Mouse (Mus musculus): ENCODE data around the gene Adamts14.

Adamts14 gene

DNA sequence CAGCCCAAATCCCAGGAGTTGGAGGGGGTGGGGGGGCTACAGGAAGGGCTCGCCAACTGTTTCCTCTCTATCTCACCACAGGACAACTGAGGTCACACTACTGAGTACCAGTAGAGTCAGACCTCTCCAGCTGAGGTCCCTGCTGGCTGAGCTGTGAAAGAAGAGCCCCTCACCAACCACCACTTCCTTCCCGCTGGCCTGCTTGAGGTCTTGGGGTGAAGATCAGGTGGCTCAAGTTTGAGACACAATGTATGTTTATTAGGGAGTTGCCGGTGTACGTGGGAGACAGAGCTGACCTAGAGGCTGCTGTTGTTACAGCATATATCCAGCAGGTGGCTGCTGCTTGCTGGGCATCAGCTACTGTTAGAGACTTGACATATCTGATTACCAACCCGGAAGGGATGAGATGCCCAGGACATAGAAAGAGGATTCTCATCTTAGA, 2.5 kb upstream of the Adamts14 start:
- peak; percentile 57 for DNase-seq (ENCODE audit: low read depth, low spot score)

DNA sequence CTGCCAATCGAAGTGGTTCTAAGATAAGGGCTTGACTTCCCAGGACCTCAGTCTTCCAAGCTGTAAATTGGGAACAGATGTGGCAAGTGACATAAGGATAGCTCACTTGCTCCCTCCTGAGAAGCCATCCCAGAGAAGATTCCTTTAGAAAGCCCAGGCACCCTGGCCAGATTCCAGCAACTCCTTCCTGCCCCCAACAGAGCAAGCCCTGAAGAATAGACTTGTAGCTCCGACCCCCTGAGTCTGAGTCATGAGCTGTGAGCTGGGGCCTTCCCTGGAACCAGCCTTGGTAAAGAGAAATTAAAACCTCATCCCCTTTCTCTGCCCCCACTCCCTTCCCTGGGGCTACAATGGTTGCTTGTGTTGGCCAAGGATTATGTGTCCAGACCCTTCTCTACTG, 1.3 kb upstream of the Adamts14 start:
- no peak for DNase-seq (ENCODE audit: low read depth, low spot score)

DNA sequence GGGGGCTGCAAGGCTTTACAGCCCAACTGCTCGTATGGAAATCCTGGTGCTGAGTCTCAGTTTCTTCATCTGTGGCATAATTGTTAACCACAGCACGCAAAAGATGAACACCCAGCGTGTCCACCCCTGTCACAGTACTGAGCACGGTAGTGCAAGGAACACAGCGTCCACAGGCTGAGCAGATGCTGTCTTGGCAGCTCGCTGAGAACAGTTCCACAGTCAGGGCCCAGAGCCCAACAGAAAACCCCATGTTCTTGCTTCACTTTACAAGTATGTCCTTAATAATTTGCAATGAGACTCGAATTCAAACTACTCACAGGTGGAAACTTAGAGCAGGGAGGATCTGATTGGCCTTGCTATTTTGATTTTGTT, 592 bp upstream of the Adamts14 start:
- DNase-seq (ENCODE audit: low read depth, low spot score) = no peak

DNA sequence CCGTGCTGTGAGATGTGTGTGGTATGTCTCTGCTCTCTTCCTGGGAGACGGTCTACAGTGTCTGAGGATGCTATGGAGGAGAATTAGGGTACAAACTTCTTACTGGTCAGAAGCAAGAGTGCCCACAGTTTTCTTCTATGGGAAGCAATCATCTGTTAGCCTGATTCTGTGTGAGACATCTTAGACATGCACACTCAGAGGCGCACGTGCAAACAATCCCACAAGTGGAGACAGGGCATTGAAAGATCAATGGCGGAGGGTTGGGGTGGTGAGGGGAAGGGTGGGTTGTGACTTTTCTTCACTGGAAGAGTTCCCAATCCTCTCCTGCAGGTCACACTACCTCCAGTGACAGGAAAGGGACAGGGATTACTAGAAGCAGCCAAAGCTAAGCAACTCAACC, 607 bp downstream of the Adamts14 start:
- no peak for DNase-seq (ENCODE audit: low read depth, low spot score)

DNA sequence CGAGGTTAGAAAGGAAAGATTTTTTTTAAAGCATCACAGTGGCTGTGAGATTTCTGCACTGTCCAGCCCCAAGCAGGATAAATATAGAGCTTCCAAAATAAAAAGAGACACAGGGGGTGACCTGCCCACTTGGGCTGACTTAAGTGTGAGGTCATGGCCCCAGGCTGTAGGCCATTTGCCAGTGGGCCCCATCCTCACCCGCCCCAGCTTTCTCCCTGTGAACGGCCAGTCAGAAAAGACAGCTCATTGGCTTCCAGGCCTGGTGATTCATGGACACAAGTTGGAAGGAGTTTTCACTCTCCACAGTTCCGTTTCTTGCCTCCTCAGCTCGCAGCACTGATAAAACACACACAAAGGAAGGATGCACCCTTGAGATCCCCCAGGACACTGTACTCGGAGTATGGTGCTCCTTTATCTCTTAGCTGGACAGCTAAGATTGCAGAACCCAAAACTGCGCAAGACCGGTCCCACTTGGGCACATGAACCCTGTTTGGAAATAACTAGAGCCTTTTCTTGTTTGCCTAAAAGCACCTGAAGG, 1.1 kb downstream of the Adamts14 start:
- DNase-seq (ENCODE audit: low read depth, low spot score) = no peak

DNA sequence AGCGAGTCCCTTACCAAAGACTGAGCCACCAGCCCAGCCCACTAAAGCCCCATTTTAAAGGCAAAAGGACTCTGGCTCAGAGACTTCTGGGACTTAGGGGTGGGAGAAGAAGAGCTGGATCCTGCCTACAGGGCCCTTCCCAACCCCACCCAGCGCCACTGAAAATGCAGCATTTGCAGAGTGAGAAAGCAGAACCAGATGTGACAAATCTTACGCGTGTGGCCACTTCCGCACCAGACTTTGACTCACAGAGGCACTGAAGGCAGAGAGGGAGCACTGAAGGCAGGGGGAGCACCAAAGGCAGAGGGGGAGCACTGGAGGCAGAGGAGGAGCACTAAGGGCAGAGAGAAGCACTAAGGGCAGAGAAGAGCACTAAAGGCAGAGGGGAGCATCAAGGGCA, 5.9 kb downstream of the Adamts14 start:
- no peak for DNase-seq (ENCODE audit: low read depth, low spot score)

DNA sequence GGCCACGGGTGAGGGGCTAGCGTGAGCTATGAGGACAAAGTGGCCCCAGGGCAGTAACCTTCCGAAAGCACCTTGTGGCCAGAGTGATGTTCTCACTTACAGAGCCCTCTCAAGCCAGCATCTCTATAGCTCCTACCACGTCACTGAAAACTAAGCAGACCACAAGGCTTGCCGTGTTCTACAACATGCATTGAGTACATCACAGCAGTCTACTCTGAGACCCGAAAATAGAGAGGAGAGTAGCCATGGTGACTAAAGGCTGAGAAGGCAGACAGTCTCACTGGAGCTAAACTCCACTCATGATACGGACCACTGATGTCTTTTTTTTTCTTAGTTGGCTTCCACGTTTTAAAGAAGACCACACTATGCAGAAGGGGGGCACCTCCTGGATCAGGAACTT, 9.6 kb downstream of the Adamts14 start:
- DNase-seq (ENCODE audit: low read depth, low spot score) = no peak

DNA sequence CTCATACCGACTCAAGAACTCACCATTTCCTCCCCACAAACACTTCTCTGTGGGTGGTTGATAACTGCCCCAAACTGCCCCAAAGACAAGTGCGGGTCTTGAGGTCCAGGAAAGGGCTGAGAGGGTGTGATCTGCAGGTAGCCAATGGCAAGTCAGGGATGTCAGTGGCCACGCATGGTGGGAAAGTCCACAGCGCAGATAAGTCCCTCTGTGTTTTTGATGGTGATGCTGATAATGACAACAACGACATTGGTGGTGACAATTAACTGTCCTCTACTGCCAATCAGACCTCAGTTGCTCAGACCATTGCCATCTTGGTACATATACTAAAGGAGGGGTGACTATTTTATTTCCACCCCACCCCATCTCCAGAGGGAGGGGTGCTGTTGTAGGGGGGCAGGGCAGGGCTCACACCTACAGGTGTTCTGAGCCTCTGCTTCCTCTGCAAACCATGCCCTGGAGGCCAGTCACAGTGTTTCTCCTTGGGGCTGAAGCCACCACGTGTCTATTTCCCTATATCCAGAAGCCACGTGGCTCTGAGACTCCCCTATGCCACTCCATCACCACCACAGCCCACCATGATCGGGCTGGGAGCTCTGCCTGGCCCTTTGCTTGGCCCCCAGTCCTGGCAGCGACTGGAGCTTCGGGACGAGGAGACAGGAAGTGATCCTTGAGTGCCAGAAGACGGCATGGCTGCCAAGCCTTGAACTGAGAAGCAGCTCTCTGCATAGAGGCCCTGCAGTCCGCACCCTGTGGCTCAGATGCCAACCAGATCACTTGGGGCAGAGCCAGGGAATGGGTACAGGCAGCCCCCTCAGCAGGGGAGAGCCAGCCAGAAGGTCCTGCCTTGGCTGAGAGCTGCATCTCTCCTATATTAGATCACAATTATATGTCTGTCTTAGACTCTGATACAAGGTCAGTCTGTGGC, 11.7 kb downstream of the Adamts14 start:
- no peak for DNase-seq (ENCODE audit: low read depth, low spot score)

DNA sequence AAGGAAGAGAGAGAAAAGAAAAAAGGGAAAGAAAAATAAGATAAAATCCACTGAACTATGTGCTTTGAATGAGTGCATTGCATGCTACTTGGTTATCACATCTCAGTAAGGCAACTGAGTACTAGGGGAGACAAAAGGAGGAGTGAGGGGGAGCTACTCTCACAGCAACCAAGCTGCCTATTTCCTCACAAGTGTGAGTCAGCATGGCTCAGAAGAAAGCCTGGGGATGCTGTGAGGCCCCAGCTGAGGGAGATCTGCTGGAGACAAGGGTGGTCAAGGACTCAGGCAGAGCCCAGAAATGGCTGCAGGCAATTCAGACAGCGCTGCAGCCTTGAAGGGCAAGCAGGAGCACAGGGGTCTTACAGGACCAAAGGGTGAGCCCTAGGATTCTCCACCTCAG, 15.1 kb downstream of the Adamts14 start:
- no peak for DNase-seq (ENCODE audit: low read depth, low spot score)

DNA sequence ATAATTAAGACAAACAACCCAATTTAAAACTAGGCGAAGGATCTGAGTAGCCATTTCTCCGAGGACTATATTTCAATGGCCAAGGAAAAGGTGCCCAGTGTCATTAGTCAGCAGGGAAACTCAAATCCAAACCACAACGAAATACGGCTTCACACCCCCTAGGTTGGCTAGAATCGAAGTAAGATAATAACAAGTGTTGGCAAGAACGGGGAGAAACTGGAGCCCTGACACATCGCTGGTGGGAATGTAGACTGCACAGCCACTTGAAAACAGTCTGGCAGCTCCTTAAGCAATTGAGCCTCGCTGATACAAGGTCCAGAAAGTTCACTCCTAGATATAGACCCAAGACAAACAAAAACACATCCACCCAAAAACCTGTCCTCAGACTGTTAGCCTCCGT, 16.6 kb downstream of the Adamts14 start:
- DNase-seq (ENCODE audit: low read depth, low spot score) = no peak

DNA sequence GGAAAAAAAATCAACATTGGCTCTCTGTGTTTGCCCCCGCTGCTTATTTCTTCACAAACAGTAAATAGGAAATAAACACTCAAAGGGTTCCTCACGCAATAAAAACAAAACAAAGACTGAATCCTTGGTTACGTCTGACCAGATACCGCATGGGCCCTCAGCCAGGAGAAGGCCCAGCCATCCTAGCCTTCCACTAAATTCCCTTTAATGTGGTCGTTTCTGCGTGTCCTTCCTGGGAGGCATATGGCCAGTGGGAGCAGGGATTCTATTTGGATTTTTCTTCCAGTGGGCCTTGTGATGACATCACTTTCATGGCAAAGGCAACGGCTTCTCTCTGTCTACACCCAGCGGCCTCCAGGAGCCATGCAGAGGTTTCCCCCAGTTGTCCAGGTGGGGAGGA, 18.0 kb downstream of the Adamts14 start:
- no peak for DNase-seq (ENCODE audit: low read depth, low spot score)

DNA sequence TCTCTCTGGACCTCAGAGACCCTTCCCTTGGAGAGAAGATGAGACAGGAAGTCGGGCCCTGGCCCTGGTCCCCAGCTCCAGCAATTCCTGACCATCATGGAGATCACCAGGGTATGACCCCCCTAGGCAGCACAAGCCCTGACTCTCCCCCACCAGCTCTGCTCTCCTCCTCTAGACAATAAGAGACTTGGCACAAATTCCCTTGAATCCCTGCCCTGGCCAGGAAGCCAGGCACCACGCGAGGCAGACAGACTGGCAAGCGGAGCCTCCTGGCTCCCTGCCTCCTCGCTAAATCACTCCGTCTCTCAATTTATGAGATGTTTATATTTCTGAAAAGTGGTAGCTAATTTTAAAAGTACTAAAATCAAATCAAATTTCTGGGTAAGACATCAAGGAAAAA, 18.5 kb downstream of the Adamts14 start:
- DNase-seq (ENCODE audit: low read depth, low spot score) = no peak

DNA sequence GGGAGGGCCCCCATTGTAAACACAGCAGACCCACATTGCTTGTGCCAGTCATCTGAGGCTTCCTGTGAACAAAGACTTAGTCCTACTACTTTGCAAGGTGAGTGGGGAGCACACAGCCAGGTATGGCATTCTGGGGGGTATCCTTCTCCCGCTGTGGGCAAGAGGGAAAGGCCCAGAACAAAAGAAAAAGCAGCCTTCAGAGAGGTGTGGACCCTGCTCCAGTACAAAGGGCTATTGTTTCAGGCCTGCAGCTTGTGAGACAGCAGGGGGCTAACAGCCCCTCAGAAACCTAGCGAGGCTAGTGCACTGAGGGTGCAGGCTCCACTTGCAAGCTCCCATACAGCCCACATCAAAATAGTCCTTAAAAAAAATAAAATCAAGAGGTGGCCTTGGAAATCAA, 23.3 kb downstream of the Adamts14 start:
- DNase-seq (ENCODE audit: low read depth, low spot score) = no peak

DNA sequence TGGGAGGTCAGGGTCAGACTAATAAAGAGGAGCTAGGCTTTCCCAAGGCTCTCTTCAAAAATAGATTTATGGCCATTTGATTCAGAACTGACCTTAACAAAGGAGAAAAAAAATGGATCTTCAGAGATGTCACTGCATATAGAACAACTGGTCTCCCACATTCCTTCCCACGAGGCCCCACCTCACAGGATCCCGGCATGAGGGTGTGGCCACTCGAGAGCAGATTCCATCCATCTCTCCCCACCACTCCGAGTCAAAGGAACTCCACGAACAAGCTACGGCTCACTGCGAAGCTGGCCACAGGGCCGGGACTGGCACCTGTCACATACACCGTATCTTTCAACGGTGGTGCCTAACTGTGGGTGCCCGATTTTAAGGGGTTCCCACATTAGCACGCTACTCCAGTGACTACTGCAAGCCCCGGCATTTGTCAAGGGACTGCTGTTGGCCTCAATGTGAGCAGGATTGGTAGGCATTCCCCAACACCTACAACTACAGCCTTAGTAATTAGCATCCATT, 24.6 kb downstream of the Adamts14 start:
- no peak for DNase-seq (ENCODE audit: low read depth, low spot score)

DNA sequence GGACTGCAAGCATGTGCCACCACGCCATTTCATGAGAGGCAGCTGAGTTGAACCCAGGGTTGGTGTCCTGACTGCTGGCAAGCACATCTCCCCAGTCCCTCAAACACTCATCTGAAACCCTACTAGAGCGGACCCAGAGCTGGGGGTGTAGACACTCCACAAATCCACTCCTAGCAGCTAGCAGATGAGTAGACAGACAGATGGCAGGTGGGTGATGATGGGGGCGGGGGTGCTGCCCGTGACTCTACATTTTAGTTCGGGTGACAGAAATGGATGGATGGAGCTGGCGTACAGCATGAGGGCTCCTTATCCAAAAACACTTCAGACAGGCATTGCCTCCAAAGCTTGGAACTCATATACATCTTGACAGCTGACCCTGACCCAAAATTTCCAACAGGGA, 26.9 kb downstream of the Adamts14 start:
- no peak for DNase-seq (ENCODE audit: low read depth, low spot score)

DNA sequence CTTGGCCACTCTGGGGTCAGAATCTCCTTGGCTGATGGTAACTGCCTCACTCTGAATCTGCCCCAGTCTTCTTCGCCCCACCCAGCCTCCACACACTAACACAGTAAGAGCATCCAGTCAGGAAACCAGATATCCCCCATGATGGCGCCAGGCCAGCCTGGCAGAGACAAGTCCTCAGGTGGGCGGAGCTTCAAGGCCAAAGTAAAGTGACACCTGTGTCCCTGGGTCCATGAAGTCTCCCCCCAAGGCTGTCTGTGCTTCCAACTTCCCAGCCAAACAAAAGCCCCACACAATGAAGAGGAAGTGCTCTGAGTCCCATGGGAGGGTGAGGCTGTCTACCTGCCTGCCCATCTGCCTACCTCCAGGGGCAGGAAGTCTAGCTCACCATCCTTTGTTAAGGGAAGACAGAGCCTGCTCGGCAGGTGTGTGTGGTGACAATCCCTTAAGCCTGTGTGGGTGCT, 31.2 kb downstream of the Adamts14 start:
- no peak for DNase-seq (ENCODE audit: low read depth, low spot score)

DNA sequence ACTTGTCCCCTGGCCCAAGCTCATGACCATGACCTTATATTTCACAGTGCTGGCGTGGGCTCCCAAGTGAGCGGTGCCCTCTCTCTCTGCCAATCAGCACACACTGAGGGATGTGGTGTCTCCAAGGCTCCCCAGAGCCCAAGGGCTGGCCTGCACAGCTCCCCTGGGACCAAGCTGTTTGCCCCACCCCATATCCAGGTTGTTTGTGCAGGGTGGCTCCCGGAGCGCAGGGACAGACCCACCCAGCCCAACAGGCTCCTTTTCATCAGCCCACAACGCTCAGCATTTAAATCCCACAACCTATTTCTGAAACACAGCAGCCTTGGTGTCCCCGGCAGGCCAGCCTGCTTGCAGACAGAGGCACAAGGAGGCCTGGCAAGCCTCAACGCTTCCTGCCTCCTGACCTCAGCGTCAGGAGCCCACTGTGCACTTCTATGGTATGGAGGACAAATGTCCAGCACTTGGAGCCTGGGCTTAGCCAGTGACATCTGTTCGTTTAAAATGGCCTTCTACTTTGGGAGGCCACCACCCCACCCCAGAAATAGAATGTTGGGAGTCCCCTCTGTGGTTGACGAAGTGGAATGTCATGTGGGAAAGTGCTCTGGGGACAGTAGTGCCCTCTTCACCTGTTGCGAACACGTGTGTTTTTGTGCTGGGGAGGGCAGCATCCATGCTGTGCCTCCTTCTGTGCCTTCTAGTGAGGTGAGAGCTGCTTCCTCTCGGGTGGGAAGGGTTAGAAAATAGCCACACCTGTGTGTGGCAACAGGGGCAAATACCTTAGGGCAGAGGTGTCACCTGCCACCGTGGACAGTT, 32.9 kb downstream of the Adamts14 start:
- DNase-seq (ENCODE audit: low read depth, low spot score) = no peak

DNA sequence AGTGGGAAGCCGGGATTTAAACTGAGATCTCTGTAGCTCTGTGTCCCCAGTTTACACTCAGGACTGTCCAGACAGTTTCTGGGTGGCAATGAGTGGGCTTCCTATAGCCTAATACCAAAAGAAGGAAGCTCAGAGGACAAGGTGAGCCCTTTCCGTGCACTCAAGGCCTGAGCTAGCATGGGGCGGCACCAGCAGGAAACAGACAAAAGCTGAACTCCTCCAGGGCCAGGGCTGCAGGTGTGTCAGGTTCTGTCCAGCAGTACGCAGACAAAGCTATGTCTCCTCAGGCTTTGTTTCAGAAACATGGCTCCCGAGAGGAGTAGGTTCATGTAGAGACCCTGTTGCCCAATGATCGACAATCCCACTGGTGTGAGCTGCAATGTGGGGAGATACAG, 35.9 kb downstream of the Adamts14 start:
- DNase-seq (ENCODE audit: low read depth, low spot score) = no peak

DNA sequence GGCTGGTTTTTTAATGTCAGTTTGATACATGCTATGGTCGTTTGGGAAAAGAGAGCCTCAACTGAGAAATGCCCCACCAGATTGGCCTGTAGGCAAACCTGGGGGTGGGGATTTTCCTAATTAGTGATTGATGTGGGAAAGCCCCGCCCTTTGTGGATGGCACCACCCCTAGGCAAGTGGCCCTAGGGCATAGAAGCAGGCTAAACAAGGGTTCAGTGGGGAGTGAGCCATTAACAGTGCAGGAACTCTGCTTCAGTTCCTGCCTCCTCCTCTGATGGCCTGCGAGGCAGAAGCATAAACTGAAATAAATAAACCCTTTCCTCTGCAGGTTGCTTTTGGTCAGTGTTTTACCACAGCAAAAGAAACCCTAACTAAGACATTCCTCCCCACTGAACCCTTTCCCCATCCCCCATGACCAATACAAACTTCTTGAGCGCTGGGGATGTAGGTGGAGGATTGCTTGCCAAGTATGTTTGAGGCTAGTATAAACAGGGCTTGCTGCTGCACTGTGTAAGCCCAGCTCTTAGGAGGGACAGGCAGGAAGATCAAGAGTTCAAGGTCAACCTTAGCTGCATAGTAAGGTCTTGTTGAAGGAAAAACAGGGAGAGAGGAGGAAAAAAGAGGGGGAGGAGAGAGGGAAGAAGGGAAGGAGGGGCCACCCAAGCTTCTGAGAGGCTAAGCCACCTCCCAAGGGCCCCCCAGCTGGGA, 36.4 kb downstream of the Adamts14 start:
- no peak for DNase-seq (ENCODE audit: low read depth, low spot score)

DNA sequence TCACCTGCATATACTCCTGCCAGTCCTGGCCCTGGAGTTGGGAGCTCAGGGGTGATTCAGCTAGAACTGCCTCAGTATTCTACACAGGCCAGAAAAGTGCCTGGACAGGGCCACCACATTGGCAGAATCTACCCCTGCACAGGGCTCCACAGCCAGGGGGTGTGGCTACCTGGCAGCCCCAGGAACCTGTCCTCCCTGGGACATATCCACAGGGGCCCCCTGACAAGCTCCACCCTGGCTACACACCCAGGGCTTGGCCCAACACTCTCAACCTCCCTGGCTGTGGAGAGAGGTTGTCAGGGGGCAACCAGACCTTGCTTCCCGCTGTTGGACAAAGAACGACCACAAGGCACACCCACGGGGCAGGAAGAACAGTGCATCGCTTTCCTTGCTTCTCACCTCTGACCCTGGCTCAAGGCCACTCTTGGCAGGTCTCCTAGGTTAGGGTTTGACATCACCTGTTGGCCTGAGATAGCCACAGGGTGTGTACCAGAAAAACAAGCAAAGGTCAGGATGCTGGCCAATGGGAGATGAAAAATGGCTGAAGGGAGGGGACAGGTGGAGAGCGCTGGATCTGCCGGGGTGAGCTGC, 37.5 kb downstream of the Adamts14 start:
- DNase-seq (ENCODE audit: low read depth, low spot score) = no peak

DNA sequence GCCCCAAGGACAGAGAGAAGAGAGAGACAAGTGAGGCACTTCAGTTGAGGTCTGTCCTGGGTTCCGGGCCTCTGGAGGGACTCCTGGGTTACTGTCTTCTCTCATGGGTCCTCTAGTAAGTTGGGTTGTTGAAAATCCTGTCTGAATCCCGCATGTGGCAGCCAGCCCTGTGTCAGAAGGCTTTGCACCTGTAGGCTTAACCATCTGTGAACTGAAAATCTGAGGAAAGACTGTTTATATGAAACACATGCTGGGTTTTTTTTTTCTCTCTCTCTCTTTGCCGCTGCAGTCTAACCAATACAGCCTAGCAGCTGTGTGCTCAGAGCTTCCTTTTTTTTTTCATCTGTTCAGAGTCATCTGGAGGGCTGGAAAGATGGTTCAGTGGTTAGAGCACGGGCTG, 38.9 kb downstream of the Adamts14 start:
- DNase-seq (ENCODE audit: low read depth, low spot score) = peak; percentile 7
